Mouse (Mus musculus) kidney, adult 2 months (tissue): Measurements from ENCODE around the gene Trib3.
A peak's percentile ranks its signal among the peaks of the same experiment; 100 is the strongest.

ENCODE experiments used
- CTCF ChIP-seq: fragments of 200-500 bp; conservative IDR thresholded peaks from 2 replicates; pipeline ENCODE4 v1.5.1; 2011; ENCODE audit warnings: low read depth, mild to moderate bottlenecking, control low read depth, low read length, moderate library complexity, mixed read lengths; ENCODE audit not compliant: insufficient read depth, insufficient read length
- POLR2A ChIP-seq: fragments of 200-500 bp; IDR thresholded peaks from one replicate; pipeline ENCODE4 v1.6.1; 2011; ENCODE audit warnings: low read depth, low read length, control low read depth

GRCm38 (mm10) chr2:152368532-152369140 lies 24.8 kb upstream of the Trib3 start:
- peak; percentile 89 for TF ChIP-seq CTCF
- no peak for TF ChIP-seq POLR2A
